Mouse (Mus musculus) retina, embryonic 14.5 days (tissue): ENCODE results near the gene Heatr5a.

Experiments
- DNase-seq: peaks from one replicate; pipeline ENCODE4 v3.0.0-alpha.2; 2015; ENCODE audit warnings: low spot score

Heatr5a gene

DNA sequence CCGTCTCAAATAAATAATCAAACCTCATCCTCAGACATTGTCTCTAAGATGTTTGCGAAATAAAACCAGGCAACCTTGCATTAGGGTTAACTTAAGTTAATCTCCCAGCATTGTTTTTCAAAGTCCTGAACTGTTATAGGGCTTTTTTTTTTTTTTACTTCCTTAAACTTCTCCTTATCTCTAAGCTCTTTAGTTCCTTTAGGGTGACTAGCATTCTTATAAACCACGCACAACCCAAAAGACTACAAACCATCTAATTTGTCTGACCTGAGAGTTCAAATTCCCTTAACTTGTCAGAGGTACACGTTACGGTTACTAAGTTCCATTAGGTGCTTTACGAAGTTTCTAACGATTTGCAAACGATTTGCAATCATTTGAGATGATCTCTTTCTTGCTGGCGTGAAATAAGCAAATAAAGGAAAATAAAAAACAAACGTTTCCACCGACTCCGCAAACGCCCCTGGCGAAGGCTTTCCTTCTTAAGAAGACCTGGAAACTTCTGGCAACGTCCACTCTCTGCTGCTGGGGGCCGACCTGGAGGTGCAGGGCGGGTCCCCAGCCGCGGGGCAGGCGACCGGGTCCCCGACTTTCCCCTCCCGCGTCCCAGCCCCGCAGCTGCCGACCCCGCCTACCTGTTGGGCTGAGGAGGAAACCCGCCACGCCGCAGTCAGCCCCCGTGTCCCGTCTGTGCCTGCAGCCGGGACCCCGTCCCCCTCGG is 610 bp downstream of the Heatr5a start:
- no peak for DNase-seq

DNA sequence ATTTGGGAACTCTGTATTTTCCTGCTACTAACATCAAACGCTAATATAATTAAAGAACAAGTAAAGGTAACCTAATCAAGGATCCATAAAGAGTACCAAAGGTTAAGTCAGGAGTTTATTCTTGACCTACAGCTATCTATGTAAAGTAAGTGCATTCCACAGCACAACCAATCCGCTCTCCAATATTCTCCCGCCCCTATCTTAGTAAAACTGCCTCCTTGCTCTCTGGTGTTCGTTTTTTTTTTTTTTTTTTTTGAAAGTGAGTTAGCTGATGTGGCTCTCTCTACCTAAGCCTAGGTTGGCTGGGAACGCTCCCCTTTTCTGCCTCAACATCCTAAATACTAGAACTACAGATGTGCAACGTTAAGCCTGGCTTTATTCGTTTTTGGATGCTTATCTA is 1.2 kb downstream of the Heatr5a start:
- DNase-seq: peak; percentile 4

DNA sequence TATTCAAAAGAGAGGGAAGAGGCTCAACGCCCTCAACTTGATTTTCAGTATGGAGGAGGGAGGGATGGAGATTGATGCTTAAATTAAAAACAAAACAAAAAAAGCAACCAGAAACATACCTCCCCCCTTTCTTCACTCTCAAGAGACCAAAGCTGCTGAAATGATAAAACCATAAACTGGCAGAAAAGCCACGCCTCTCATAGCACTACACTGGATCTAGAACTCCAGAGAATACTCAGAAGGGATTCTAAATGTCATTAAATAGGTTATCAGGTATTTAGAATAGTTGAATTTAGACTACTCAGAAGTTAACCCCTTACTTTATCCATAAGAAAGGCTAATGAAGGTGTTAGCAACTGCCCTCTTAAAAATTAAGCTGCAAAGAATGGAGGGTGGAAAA is 2.0 kb downstream of the Heatr5a start:
- no peak for DNase-seq

DNA sequence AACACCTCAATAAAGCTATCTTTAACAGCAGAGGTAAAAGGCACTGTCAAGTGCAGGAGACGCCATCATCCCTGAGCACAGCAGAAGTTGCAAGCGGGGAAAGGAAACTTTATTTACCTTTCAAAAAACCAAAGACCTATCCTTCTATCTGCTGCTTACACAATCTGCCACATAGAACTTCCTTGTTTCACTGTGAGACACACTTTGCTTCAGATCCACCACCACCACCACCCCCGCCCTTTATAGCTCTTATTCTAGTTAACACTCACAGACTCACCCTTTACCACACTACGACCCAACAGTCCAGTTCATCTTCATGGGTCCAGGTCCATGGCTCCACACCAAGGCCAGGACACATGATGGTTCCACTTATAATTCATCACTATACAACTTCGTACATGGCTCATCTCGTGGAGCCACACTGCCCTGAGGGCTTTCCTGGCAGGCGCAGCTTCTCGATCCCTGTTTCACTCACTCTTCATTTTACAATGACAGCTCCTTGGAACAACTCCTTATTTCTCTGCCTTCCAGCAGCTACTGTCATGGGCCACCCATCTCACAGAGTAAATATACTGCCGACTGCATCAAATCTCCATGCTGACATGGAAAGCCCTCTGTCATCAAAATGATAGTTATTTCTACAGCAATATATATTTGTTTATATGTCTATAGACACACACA is 3.1 kb downstream of the Heatr5a start:
- DNase-seq: no peak

DNA sequence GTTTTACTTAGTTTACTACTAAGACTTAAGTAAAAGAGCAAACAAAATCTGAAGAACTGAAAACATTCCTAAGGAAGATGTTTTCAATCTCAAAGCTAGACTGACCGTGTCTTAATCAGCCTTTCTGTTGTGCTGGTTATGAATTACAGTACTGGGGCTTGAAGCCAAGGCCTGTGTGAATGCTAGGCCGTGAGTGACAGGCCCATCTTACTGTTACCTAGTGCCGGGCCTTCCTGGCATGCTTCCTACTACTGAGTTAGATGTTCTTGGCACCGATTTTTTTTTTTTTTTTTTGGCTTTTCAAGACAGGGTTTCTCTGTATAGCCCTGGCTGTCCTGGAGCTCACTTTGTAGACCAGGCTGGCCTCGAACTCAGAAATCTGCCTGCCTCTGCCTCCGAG is 13.5 kb downstream of the Heatr5a start:
- DNase-seq: no peak

DNA sequence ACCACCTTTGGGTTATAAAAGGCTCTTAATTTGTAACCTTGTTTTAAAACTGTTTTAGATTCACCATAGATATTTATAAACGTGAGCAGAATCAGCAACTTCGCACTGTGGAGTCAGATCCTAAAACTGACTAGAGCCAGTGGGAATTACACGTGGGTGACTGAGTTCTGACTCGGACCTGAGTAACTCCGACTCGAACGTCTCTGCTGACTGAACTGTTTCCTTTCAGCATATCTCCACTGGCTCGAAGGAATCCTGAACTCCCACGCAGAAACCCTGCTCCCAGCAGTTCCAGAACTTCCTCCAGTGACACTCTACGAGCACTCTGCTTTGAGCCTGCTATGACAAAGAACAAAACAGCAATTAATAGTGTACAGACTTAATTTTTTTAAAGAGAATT is 18.8 kb downstream of the Heatr5a start:
- DNase-seq: no peak

DNA sequence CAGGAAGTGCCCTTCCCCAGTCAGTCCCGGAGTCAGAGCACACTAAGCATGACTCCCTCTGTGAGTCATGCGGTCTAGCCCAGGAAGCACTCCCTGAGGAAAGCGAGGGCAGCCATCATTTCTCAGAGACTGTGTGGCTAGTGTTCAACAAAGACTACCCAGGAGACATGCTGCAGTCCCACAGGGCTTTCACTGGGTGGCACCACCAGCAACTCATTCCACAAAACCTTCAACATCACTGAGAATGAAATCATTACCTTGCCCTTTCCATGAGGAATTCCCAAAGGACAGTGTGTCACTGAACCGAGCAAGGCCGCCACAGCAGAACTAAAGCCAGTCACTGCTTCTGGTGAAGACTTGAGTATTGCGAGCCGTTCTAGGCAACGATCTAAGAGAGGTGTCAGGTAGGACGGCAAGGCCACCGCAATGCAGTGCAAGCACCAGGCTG is 23.6 kb downstream of the Heatr5a start:
- peak; percentile 5 for DNase-seq

DNA sequence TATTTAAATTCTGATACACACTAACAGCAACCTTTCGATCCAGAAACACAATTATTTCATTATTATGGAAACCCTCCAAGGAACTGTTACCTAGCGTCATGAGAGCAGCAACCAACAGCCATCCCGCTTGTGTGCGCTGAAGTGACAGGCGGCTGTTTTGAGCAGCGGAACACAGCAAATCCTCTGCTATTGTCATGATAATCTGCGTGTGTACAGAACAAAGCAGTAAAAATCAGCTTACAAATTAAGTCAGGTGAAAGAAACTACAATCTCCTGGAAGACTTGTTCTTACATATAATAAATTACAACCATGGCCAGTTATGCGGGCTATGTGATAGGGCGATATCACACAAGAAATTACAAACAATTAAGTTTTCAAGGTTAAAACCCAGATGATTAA is 25.8 kb downstream of the Heatr5a start:
- no peak for DNase-seq

DNA sequence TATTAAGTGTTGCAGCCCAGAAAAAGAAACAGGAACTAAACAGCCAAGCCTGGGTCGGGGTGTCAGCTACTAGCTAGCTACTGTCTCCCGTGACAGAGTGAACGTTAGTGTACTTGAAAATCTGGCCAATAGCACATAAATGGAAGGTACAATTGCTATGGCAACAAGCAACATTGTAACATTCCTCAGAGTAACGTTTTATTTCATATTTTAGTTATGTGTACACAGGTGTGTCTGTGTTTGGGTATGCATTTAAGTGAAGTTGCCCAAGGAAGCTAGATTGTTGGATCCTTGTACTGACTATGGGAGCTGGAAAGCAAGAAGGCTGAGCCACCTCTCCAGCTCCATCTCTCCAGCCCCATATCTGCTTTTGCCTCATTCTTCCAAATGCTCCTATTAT is 31.3 kb downstream of the Heatr5a start:
- DNase-seq: no peak

DNA sequence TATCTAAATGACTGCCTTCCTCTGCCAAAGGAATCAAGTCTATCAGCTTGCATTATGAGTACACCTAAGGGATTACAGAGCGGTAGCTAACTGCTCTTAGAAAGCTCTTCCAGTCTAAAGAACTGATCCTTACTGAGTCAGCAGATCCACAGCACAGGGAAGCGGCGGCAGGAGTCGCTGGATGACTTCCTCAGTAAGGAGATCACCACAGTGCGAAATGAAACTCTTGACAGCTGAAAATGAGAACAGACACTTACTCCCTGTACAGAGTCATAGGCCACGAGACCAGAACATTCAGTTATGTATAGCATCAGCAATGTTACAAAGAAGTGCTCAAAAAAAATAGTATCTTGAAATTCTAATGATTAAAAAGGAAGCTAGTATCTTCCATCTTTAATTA is 33.2 kb downstream of the Heatr5a start:
- peak; percentile 9 for DNase-seq

DNA sequence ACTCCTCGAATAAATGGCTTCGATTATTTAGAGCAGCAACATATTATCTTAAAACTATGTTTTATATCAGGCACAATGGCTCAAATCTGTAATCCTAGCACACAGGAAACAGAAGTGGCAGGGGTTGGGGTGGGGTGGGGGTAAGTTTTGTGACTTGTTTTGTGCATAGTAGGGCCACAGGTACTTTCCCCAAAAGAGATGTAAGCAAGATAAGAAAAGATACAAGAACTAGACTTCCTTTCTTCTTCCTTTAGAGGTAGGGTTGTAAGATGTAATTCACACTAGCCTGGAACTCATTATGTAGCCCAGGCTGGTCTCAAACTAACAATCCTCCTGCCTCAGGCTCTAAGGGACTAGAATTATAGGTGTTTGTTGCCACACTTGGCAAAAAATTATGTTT is 41.5 kb downstream of the Heatr5a start:
- no peak for DNase-seq

DNA sequence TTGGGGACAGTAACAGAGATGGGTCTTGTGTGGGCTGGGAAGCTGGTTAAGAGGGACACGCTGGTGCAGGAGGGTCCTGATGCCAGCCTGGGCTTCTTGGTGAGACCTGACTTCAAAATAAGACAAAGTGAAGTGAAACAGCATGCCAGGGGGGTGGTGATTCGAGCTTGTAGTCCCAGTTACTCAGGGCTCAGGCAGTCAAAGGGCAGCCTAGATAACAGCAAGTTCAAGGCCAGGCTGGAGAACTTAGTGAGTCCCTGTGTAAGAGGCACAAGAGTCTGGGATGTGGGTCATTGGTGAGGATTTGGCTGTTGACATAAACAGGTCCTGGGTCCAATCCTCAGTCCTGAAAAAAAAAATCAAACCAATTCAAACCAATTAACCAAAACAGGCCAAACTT is 53.9 kb downstream of the Heatr5a start:
- no peak for DNase-seq

DNA sequence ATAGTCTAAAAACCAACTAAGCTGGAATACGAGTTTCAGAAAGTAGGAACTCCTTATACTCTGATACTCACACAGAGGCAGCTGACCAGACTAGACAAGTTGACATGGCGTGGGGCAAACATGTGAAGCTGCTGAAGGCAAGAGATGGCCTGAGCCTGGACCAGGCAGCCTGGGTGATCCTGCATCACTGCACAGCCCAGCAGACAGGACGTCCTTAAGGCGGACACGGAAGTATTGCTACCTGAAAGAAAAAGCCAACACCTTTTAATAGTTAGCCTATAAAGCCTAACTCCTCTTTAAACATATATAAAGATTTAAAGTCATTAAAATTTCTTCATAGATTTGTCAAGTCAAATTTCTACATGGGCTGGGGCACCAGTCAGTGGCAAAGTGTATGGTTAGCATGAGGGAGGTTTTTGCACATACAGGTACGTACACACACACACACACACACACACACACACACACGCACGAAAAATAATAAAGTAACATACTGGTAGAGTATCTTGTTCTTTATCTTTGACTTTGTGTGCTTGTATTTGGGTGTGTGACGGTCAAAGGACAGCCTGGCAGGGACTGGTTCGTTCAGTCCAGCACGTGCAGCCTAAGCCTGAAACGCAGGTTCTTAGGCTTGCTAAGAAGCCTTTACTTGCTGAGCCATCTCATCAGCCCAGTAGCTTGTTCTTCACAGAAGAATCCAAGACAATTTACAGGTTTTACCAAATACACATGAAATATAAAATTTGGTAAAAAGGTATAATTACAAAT is 56.0 kb downstream of the Heatr5a start:
- no peak for DNase-seq

DNA sequence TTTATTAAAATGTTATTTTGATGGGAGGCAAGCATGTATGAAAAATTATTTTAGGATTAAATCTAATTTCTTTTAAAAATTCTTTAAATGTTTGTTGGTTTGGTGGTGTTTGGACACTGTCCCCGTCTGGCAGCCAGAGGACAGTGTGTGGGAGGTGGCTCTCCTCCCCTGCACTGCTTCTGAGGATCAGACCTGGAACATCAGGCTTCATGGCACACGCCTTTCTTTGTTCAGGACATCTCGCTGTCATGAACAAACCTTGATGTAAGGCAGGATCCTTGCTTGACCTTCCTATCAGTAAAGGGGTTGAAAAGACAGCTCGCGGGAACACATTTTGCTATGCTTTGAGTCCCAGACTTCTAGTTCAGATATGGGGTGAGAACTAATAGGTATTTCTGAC is 61.9 kb downstream of the Heatr5a start:
- DNase-seq: no peak

DNA sequence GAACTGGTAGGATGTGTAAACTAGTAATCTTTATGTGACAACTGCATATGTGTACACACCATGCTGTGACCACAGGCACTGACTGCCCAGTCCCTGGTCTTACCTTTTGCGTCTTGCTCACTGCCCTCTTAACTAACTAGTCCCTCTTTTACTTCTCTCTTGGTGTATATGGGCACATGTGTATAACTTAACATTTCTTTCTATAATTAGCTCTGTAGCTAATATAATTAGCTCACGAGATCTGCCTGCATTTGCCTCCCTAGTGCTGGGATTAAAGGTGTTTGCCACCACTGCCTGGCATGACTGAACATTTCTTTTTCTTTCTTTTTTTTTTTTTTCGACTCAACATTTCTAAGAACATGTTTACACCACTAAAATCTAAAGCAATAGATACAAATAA is 63.6 kb downstream of the Heatr5a start:
- DNase-seq: no peak

DNA sequence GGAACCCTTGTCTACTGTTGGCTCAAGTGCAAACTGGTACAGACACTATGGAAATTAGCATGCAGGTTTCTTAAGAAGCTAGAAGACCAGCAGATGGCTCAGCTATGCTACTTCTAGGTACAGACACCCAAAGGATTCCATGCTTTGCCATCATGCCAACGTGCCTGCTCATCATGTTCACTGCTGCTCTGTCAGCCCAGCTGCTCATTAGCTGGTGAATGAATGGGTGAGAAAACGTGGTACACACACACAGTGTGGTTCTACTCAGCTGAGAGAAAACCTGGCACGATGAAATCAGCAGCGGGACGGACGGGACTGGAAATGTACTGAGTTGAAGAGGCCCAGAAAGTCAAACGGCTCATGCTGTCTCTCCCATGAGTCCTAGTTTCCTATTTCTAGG is 70.6 kb downstream of the Heatr5a start:
- no peak for DNase-seq

DNA sequence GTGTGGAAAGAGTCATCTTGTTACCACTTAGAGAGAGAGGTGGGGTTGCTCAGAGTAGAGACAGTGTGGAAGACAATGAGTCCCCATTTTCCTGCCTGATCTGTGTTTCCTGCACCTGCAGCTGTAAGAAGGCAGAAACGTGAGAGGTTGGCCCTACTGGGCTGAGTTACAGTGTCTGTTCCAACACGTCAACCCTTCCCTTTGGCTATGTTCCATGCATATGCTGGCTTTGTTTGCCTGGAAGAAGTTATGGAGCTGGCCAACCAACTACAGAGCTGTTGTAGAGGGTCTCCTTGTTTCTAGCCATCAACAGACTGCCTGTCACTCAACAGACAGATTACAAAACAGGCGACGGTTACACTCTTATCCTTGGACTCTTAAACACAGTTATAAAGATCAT is 74.2 kb downstream of the Heatr5a start:
- DNase-seq: no peak

DNA sequence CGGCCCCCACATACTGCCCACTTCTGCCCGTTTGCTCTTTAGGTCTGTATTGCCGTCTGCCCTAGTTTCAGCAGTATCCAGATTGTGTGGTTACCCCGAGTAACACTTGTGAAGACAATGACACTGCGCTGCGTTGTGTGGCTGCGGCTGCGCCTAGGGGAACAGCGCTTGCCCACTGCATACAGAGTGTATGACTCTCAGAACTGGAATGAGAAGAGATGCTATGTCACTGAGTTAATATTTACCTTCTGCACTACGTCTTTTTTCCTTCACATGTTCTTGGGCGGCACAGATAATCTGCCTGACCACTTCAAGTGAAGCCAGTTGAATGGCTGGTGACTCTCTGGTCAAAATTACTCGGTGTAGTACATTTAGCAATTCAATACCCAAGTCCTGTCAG is 82.5 kb downstream of the Heatr5a start:
- no peak for DNase-seq

DNA sequence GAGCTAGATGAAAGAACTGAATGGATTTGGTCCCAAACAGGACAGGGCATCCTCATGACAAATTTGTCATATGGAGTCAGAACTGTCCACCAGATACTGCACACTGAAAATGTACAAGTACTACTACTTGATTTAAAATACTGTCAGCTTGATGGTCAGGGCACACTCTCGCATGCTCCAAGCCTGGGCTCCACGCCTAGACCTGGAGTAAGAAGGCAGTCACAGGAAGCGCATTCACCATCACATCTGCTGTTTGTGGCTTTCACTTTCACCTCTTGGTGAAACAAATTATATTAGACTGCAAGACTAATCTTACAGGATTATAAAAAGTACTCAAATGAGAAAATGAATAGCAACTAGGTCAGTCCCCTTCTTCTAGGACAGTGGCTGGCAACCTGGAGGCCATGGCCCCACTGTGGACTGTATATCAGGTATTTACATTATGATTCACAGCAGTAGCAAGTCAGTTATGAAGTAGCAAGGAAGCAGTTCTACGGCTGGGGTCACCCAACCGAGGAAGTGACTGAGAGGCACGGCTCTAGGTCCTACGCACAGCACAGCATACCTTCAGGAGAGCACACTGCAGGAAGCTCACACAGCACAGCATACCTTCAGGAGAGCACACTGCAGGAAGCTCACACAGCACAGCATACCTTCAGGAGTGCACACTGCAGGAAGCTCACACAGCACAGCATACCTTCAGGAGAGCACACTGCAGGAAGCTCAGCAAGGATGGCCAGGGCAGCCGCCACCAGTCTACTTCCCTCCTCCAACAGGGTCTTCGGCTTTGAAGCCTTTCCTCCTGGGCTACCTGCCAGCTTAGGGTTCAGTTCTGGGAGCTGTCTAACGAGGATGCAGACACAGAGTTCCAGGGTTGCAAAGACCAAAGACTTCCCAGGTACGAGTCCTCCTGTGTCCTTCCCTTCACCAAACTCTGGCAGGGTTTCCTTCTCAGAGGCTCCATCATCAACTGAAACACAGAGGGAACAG is 83.5 kb downstream of the Heatr5a start:
- DNase-seq: no peak

DNA sequence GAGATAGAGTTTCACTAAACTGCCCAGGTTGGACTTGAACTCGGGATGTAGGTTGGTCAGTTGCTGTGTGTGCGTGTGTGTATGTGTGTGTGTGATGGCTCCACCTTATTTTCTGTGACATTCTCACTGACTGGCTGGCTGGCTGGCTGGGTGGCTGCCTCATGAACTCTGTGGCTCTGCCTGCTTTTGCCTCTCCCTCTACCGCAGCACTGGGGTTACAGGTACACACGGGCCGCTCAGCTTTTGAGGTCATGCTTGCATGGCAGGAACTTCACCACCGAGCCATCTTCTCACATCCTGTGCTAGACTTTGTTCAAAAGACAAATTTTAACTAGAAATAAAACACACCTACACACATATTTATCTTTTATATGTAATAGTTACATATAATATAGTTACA is 84.8 kb downstream of the Heatr5a start:
- DNase-seq: no peak

DNA sequence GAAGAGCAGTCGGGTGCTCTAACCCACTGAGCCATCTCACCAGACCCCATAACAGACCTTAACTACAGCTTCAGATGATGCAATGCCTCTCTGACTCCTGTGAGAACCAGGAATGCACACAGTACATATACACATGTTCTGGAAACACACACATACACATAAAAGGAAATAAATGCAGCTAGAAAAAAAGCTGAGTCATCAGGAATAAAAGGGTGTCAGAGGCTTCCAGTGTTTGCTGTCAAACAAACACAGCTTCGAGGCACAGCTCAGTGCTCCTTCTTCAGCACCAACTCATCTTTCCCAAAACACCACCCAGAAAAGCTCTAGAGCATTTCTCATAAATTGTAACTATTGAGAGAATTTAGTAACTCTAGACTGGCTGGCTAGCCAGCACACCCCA is 86.3 kb downstream of the Heatr5a start:
- no peak for DNase-seq

DNA sequence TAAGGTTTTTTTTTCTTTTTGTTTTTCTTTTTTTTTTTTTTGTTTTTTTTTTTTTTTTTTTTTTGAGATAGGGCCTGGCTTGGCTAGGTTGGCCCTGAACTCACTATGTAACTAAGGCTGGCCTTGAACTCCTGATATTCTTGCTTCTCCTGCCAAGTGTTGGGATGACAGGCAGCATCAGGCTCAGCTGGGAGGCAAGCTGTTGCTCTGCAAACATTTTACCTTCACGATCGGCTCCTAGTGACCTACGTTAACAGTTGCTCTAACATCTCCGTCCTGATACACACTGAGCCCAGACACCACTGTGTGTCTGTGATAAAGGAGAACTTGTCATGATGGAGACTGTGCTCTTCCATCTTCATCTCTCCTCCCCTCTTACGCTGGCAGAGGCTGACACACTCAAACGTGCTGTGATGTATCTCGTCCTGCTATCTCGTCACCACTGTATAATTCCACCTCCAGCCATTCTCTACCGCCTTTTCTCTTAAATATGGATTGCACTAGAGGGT is 87.8 kb downstream of the Heatr5a start:
- DNase-seq: no peak
